Mouse (Mus musculus): ENCODE data around the gene Camk1d.

Camk1d gene

DNA sequence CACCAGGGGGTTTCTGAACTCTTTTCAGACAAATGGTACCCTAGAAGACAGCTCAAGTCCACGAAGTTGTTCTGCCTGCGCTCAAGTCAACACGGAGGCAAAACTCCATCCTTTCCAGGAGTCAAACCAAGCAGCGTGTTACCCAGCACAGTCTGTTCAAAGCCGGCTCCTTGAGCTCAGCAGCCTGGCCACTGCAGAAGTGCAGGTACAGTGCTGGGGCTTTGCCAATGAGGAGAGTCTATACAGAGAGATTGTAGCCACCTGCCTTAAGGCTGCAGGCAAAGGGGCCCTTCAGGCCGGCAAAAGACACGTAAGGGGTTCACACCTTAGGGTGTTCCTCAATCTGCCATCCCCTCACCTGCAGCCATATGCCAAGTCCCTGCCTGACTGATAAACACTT lies 2.1 kb downstream of the Camk1d start:
- no peak for DNase-seq (ENCODE audit: low read depth in 1 of 2, low spot score in 2 of 2)

DNA sequence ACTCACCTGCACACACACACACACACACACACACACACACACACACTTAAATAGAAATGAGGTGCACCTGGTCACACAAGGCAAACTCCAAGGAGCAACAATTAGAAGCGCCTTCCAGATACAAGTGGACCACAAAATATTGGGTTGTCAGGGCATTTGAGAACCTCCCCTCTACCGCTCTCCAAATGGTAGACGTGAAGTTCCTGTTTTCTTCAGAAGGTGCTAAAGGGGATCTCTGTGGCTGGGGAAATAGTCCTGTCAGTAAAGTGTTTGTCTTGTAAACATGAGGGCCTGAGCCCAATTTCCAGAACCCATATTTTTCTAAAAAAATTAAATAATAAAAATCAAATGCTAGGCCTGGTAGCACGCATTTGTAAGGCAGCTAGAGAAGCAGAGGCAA lies 4.4 kb downstream of the Camk1d start:
- DNase-seq (ENCODE audit: low read depth in 1 of 2, low spot score in 2 of 2), result no peak

DNA sequence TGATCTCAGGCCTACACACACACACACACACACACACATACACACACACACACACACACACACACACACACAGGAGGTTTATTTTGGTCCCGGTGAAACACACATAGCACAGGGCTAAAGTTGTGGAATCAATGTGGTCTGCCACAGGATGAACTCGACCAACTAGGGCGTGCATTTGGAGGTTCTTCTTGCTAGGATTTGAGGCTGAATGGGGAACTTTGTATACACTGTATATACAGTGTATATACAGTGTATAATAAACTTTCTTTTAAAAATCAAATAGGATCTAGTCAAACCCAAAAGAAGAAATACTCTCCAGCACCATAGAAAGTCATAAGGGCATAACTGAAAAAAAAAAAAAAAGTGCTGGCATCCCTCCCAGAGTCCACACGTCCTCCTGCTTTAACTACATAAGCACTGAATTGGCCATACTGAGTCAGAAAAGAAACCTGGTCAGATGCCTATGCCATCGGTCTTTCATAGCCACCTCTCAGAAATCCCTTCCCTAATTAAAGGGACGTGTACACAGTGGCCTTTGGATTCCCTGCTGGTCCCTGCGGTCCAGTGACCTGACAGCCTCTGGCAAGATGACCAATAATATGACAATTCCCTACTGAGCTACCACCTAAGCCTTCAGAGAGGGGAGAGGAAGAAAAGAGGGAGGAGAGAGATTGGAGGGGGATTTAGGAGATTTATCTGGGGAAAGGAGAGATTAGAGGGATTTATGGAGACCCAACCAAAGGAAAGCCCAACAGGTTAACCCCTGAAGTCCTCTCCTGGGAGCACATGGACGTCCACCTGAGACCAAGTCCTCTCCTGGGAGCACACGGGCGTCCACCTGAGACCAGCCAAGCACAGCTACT lies 6.2 kb downstream of the Camk1d start:
- DNase-seq (ENCODE audit: low read depth in 1 of 2, low spot score in 2 of 2), result no peak

DNA sequence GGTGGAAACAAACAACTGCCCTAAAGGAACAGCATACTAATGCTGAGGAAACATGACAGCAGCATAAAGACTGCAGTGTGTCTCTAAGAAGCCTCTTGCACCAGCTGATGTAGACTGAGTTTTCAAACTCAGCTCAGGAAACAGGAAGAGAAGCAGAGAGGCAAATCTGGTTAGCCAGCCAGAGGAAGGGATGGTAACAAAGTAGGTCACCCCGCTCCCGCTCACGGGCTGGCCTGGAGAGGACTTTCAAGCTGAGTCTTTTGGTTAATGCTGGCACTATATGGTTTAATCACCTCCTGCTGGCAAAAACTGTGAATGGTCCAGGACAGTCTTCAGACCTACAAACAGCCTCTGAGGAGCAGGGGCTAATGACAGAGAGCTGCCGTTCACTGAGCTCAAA lies 7.7 kb downstream of the Camk1d start:
- DNase-seq (ENCODE audit: low read depth in 1 of 2, low spot score in 2 of 2), result no peak

DNA sequence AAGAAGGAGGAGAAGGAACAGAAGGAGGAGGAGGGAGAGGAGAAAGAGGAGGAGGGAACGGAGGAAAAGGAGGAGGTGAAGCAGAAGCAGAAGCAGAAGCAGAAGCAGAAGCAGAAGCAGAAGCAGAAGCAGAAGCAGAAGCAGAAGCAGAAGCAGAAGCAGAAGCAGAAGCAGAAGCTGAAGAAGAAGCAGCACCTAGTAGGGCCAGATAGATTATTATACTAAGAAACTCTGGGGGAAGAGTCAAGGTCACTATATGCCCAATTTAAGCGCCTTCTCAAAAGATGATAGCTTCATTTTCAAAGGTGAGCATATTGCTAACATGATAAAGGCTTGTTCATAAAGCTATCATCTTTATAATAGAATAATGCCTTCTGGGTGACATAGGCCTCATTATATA lies 11.9 kb downstream of the Camk1d start:
- no peak for DNase-seq (ENCODE audit: low read depth in 1 of 2, low spot score in 2 of 2)

DNA sequence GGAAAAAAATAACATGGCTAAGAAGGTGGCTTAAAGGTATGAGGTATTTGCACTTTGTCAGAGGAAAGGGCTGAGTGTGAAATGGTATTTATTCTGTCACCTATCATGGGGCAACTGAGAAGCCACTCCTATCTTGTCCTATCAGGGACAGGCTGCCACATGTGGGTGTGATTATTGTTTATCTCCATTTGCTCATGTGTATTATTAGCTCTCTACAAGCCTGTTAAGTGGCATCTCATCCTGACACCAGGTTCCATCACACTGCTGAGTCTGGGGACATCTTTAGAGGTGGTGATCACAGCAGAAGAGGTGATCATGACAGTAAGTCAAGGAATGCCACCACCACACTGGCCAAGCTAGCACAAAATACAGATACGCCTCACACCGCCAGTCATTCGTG lies 13.4 kb downstream of the Camk1d start:
- DNase-seq (ENCODE audit: low read depth in 1 of 2, low spot score in 2 of 2), result no peak

DNA sequence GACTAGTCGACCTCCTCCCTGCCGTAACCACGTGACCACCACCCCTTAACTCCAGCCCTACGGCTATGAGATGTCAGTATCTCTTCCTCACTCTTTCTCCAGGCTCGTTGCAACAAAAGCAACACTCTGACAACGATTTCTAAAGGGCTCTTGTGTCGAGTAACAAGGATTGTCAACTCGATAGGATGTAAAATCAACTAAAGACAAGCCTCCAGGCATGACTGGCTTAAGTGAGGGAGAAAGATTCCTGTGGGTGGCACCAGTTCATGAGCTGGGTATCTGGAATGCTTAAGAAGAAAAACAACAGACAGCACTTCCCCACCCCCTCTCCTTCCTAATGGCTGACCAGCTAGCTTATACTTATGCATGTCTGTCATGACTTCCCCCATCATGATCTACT lies 15.9 kb downstream of the Camk1d start:
- DNase-seq (ENCODE audit: low read depth in 1 of 2, low spot score in 2 of 2), result no peak

DNA sequence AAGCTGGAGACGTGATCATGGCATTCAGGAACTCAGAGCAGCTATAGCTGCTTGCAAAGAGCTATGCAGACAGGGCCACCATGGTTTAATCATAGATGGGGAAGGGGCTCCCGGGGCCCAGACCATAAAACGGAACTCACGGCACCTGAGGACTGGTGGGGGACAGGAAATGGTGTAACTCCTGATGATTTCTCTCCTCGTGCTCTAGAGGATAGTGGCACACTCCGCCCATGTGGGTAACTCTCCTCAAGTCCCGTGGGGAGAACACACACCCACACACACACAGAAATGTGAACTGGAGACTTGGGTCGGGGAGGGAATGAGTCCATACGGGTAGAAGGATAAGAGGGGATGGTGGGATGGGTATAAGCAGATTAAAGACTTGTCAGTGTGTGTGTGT lies 20.2 kb downstream of the Camk1d start:
- no peak for DNase-seq (ENCODE audit: low read depth in 1 of 2, low spot score in 2 of 2)

DNA sequence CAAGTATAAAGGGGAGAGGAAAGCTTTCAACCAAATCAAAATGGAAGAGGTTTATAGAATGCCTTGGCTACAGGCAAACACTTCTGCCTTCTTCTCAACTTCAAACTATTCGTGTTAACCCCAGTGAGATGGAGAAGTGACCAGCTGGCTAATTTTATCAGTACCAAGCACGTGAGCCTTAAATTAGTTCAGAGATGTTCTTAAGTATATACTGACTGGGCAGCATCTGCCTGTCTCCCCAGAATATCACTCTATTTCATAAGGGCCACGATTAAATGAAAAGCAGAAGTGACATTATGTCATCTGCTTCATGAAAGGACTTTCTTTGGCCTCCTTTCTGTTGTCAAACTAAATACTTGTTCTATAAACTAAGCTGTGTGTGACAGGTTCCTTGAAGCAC lies 22.6 kb downstream of the Camk1d start:
- no peak for DNase-seq (ENCODE audit: low read depth in 1 of 2, low spot score in 2 of 2)

DNA sequence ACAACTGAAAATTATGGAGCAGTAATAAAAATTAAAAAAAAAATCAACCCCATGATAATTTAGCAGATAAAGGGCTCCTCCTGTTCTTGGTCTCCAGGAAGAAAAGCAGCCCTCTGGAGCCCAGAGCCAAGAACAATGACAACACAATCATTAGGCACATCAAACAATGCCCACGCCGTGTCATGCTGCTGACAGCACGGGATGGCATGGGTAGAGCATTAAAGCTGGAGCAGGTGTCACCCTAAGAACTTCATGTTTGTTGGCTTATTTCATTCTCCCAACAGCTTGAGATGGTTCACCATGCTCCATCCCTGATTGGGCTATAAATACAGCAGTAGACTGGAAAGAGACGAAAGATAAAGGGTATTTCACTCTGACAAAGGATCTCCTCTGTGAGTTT lies 30.9 kb downstream of the Camk1d start:
- no peak for DNase-seq (ENCODE audit: low read depth in 1 of 2, low spot score in 2 of 2)

DNA sequence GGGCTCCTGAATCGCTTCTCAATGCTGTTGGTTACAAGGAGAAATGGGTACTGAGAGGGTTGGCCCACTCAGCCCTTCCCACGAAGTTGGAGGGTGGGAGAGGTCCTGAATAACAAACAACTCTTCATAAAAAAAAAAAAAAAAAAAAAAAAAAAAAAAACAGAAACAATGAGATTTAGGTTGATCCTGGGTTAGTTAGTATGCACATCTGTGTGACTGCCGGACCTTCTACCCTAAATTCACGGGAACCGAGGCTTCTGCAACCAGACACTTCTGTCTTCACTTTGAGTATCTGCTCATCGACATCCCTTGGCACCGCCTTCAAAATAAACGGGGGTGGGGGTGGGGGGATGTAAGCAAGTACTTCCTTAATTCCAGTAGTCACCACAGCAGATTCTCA lies 32.4 kb downstream of the Camk1d start:
- no peak for DNase-seq (ENCODE audit: low read depth in 1 of 2, low spot score in 2 of 2)

DNA sequence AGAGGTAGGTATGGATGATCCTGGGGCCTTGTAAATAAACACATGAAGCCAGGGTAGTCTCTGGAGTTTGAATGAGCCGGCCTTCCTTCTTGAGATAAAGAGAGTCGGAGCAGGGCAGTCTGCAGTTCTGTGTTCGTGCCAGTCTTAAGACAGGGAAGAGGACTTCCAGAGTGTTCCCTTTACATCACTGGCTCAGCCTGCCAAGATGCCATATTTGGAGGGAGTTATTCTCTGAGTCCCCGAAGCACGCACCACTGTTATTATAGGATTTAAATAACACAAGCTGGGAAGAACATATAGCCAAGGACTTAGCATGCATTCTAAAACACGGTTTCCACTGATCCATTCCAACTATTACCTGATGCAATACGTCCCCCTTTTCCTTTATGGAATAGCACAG lies 33.0 kb downstream of the Camk1d start:
- DNase-seq (ENCODE audit: low read depth in 1 of 2, low spot score in 2 of 2), result no peak

DNA sequence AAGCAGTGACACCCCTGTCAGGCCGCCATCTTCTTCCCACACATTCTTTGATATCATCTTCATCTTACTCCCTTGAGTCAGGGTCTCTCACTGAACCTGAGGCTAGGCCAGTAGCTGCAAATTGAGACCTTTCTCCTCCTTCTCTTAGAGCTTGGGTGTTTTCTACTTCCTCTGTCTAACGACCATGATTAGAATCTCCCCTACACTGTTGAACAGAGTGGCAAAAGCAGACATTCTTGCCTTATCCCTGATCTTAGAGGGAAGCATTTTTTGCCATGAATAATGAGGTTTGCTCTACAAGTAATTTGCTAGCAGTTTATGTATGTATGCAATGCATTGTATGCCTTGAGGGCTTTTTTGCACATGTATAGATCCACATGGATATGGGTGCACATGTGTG lies 35.3 kb downstream of the Camk1d start:
- DNase-seq (ENCODE audit: low read depth in 1 of 2, low spot score in 2 of 2), result no peak

DNA sequence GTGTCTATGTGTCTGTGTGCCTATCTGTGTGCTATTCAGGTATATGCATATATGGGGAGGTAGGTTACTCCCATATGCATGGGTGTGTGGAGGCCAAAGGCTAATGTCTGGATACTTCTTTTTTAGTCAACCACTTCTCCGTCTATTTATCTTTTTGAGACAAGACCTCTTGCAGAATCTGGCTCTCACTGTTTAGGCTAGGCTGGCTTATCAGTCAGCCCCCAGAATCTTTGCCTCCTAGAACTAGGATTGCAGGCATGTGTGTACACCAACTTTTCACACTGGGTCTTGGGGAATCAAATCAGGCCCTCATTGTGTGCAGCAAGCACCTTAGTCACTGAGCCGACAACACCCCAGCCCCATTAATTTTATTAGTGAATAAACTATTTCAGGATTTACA lies 36.8 kb downstream of the Camk1d start:
- DNase-seq (ENCODE audit: low read depth in 1 of 2, low spot score in 2 of 2), result no peak

DNA sequence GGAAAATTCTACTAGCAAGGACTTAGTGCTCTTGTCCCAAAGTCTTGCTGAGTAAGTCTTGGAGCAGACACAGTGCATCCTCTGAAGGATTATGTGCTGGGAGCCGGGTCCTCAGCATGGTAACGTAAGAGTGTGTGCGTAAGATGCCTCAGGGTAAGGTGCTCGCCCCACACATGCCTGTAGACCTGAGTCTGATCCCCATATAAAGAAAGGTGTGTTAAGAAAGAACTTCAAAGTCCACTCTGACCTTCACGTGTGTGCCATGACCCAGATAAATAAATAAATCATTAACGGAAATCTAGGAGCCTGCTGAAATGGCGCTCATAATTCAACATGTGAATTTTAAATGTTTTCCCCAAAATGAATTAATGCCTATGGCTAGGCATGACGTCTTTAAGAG lies 37.5 kb downstream of the Camk1d start:
- DNase-seq (ENCODE audit: low read depth in 1 of 2, low spot score in 2 of 2), result no peak

DNA sequence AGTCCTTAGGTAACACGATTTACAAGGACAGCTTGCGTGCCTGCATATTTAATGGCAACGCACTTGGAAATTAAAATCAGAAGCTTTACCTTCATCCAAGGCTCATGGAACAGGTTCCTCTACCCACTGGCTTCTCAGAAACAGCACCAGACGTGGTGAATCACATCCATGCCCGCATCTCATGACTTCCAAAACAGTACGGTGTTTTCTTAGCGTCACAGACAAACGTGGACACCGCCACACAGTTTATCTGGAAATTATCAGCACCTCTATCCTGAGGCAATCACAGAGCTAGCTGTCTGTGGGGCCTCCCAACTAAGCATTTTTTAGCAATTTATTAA lies 38.2 kb downstream of the Camk1d start:
- no peak for DNase-seq (ENCODE audit: low read depth in 1 of 2, low spot score in 2 of 2)

DNA sequence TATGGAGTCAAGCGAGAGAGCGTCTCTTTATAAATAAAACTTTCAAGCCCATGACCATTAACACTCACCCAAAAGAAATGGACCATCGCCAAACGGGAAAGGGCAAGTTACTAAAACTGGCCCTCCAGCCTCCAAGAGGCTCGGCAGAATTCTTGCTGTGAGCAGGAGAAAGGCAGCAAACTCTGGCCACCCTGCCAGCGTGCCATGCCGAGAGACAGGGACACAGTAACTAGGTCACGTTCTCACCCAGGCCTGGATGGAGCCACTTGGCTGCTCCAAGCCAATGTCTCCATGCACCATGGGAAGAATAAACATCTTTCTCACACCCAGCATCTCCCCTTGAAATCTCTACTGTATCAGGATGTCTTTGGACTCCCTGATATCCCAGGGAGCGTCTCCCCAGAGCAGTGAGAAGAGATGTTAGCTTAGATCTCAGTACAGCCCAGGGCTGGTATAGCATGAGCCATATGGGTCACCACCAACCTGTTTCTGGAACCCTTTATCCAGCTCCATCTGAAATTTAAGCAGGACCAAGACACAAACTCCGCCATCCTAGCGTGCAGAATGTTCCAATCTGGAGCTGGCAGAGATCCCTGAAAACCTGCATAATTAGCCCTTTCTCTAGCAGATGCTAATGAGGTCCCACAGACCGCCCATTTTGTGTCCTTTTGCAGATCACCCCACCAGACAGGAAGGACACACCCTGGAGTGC lies 38.7 kb downstream of the Camk1d start:
- no peak for DNase-seq (ENCODE audit: low read depth in 1 of 2, low spot score in 2 of 2)

DNA sequence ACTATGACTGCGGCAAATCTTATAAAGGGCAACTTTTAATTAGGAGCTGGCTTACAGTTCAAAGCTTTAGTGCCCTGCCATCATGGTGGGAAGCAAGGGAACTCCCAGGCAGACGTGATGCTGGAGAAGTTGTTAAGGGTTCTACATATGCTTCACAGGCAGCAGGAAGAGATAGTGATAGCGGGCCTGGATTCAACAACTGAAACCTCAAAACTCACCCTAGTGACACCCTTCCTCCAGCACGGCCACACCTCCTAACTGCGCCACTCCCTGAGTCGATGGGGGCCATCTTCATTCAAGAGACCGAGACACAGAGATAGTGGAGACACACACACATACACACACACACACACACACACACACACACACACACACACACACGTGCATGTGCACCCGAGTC lies 39.8 kb downstream of the Camk1d start:
- DNase-seq (ENCODE audit: low read depth in 1 of 2, low spot score in 2 of 2), result no peak

DNA sequence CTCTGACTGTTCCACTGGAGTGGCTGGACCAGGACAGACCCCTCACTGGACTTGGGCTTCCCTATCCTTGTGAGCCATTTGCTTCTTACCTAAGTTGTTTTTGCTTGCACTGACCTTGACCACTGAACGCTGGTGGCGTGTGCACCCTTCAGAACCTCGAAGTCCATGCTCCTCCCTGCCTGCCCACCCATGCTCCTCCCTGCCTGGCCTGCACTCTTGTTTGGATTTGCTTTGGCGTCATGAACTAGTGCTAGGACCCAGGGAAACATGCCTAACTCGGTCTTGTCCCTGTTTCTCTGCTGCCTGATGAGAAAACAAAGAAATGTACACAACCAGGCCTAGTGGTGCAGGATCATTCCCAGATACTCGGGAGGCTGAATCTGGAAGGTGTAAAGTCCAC lies 40.5 kb downstream of the Camk1d start:
- DNase-seq (ENCODE audit: low read depth in 1 of 2, low spot score in 2 of 2), result no peak

DNA sequence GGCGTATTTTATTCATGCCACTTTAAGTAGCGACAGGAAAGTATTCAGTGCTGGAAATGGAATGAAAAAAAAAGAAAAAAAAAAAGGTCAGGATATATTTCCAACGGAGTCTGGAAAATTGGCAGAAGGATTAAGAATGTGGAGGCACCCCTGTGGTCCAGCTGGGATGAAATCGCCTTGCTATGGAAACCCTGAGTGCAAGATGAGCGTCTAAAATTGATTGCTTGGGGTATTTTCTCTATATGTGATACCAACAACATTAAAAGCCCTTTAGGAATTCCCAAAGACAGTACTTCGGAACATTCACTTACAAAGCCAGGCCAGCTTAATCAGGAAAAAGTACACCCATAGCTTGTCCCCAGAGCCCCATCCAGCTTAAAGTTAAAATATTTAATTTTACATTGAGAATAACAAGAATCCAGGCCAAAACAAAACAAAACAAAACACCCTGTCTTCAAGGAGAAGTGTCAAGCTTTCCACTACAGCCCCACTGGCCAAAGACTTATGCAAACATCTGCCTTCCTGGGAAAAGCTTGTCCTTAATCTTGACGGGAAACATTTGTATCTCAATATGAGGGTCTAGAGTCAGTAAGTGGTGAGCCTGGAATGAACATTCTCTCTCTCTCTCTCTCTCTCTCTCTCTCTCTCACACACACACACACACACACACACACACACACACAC lies 41.3 kb downstream of the Camk1d start:
- DNase-seq (ENCODE audit: low read depth in 1 of 2, low spot score in 2 of 2), result no peak

DNA sequence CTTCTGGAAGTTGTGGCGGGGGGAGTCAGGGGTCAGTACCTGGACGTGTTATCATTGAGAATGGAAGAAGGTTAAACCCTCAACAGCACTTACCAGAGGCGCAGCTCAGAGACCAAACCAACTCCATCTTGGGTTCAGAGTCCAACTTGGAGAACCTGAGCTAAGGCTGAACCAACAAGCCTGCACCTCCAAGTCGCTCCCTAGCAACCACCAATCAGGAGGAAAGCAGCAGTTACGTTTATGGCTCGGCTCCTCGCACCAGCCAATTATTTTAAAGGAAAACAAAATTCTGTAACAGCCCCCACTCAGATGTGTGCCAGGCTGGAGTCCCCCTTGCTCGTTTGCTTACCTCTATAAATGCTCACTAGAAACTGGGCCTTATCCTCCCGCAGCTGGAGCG lies 44.2 kb downstream of the Camk1d start:
- DNase-seq (ENCODE audit: low read depth in 1 of 2, low spot score in 2 of 2), result no peak

DNA sequence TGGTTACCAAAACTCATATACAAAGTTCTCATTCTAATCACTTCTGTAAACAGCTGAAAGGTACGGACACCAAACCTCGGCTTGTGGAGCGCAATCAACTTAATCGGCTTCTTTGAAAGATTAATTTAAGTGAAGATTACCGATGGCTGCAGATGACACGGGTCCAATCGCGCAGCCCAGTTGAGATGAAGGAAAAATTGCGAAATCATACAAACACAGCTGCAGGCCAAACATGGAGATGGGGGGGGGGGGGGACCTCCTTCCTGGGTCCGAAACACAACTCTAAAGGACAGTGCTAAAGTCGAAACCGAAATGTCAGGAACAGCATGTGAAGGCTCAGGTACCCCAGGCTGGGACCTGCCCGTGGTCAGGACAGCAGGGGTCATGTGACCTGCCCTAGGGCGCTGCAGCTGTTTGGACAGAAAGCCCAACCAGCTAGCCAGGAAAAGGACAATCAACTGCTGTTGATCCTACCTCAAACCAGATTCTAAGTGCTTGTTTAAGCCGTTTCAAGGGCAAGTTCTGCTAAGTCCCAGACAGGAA lies 44.7 kb downstream of the Camk1d start:
- DNase-seq (ENCODE audit: low read depth in 1 of 2, low spot score in 2 of 2), result no peak
